Mouse (Mus musculus) spleen, adult 2 months (tissue): ENCODE results near the gene Exoc6b.

Experiments
- CTCF ChIP-seq: fragments of 200-500 bp; IDR thresholded peaks from 2 replicates; pipeline ENCODE4 v1.5.1; 2011; ENCODE audit warnings: mild to moderate bottlenecking, inconsistent platforms; ENCODE audit not compliant: insufficient read depth, insufficient read length, insufficient replicate concordance; ENCODE audit errors: extremely low read depth
- POLR2A ChIP-seq: fragments of 200-500 bp; IDR thresholded peaks from 2 replicates; pipeline ENCODE4 v1.6.1; 2011; ENCODE audit warnings: low read depth, low read length, inconsistent platforms

DNA sequence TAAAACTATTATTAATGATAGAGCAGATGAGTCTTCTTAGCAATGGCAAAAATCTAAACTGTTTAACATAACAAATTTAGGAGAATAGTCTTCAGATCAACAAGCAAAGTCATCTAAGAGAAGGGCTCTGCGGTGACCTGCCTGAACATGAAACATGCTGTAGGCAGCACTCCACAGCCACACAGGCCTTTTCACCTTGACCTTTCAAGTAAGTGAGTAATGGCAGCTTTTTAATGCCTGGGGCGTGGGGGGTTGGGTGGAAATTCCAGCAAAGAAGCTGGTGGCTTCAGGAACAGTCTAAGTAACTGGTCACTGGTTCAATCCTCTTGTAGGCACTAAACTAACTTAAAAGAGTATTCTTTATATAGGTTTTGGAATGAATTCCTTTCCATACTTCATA is 58.9 kb downstream of the Exoc6b start:
- no peak for TF ChIP-seq CTCF
- TF ChIP-seq POLR2A, result no peak
